Mouse (Mus musculus) C2C12 (cell line): ENCODE results near the gene Bank1. TPM values are rescaled to one million over a fixed set of nuclear protein-coding genes. Genes with fewer than 3 reads are reported as not detected.

ENCODE experiments used
- H3K27me3 ChIP-seq: one replicate; pipeline ENCODE4 v1.6.1; 2011; ENCODE audit not compliant: control insufficient read depth, insufficient read depth, insufficient read length
- H3K36me3 ChIP-seq: one replicate; pipeline ENCODE4 v1.6.1; 2011; ENCODE audit not compliant: control insufficient read depth, insufficient read depth
- H3K4me3 ChIP-seq: one replicate; pipeline ENCODE4 v1.5.1; 2011; ENCODE audit warnings: mild to moderate bottlenecking, control low read depth; ENCODE audit not compliant: poor library complexity, insufficient read depth, severe bottlenecking
- H3K79me2 ChIP-seq: one replicate; pipeline ENCODE4 v1.6.1; 2011; ENCODE audit not compliant: control insufficient read depth, insufficient read depth
- H3K79me3 ChIP-seq: one replicate; pipeline ENCODE4 v1.6.1; 2011; ENCODE audit warnings: low read depth, control low read depth
- H3ac ChIP-seq: one replicate; pipeline ENCODE3; 2011; ENCODE audit warnings: low read depth; ENCODE audit not compliant: control insufficient read depth, insufficient read length
- CEBPB ChIP-seq: IDR thresholded peaks from one replicate; pipeline ENCODE4 v1.6.1; 2011; ENCODE audit warnings: low read depth, mild to moderate bottlenecking, control low read depth, moderate library complexity
- CTCF ChIP-seq: IDR thresholded peaks from one replicate; pipeline ENCODE4 v1.5.1; 2011; ENCODE audit not compliant: control insufficient read depth, insufficient read depth, insufficient read length
- FOSL1 ChIP-seq: IDR thresholded peaks from one replicate; pipeline ENCODE4 v1.8.0; 2011; ENCODE audit warnings: mild to moderate bottlenecking, low read length; ENCODE audit not compliant: poor library complexity, insufficient read depth, severe bottlenecking
- MAX ChIP-seq: IDR thresholded peaks from one replicate; pipeline ENCODE4 v1.6.1; 2011; ENCODE audit warnings: mild to moderate bottlenecking, control low read depth
- MYOD1 ChIP-seq: IDR thresholded peaks from one replicate; pipeline ENCODE4 v1.6.1; 2011; ENCODE audit warnings: low read depth; ENCODE audit not compliant: control insufficient read depth, insufficient read length
- MYOG ChIP-seq: IDR thresholded peaks from one replicate; pipeline ENCODE4 v1.6.1; 2011; ENCODE audit not compliant: control insufficient read depth, insufficient read length; ENCODE audit errors: extremely low read depth
- USF1 ChIP-seq: IDR thresholded peaks from one replicate; pipeline ENCODE4 v1.6.1; 2011; ENCODE audit warnings: low read depth, mild to moderate bottlenecking, control low read depth, moderate library complexity
- polyA plus RNA-seq: library from polyadenylated mRNA; unstranded; fragments of >200 nt; fragmentation: generic; extraction: Trizol; gene quantifications from one replicate; pipeline ENCODE4 v1.2.1, GENCODE M21; 2012; ENCODE audit warnings: missing spikeins

Bank1 gene
- polyA plus RNA-seq, 1 experiment = not detected

DNA sequence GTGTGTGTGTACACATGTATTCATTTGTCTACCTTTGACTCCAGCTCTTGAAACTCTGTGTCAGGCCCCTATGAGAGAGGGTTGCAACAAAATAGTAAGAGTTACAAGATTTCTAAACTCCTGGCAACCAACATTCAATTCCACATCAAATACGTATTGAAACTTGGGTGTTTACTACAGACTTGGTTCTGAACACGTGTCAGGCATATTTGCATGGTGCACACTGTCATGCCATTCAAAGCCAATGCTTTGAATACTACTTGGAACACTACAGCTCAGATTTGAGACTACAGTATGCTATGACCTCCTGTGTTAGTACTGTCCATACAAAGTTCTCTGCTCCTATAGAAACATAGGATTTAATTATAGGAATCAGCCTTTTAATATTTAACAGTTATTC, 38.0 kb downstream of the Bank1 start:
- TF ChIP-seq MYOG (no peak), CEBPB (no peak), USF1 (no peak), FOSL1 (no peak), MYOD1 (no peak), MAX (no peak)
- Histone ChIP-seq H3K79me3 (no peaks in the 10 kb centered on the region), H3K36me3 (no peaks in the 10 kb centered on the region), H3K79me2 (no peaks in the 10 kb centered on the region), H3K27me3 (no peaks in the 10 kb centered on the region), H3ac (no peak overlapping the region), H3K4me3 (no peak overlapping the region)

DNA sequence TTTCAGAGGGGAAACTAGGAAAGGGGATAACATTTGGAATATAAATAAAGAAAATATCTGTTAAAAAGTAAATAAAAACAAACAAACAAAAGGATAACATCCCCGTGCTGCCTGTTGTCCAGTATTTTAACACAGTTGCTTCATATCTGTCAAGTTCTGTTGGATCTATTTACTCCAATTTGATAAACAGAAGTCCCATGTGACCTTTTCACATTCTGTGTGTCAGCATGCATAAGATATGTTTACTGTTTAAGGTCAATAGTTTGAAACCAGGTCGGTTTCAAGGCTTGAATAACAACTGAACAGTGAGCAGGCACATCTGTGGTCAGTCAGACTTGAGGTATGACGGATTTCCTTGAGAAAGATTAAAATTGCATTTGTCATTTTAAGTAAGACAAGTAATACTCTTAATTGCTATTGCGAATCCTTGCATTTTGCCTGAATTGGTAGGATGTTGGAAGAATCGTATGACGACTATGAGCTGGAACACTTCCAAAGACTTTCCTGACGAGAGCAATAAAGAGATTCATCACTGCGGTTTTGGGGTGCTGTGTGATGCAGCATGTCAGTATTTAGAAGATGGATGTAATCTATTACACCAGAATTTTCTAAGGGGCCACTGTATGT, 60.8 kb downstream of the Bank1 start:
- Histone ChIP-seq H3K27me3 (no peaks in the 10 kb centered on the region), H3K79me3 (no peaks in the 10 kb centered on the region), H3ac (no peak overlapping the region), H3K36me3 (no peaks in the 10 kb centered on the region), H3K4me3 (no peak overlapping the region), H3K79me2 (no peaks in the 10 kb centered on the region)
- TF ChIP-seq USF1 (peak; percentile 53), MYOG (no peak), CEBPB (peak; percentile 74), FOSL1 (no peak), MAX (no peak)

DNA sequence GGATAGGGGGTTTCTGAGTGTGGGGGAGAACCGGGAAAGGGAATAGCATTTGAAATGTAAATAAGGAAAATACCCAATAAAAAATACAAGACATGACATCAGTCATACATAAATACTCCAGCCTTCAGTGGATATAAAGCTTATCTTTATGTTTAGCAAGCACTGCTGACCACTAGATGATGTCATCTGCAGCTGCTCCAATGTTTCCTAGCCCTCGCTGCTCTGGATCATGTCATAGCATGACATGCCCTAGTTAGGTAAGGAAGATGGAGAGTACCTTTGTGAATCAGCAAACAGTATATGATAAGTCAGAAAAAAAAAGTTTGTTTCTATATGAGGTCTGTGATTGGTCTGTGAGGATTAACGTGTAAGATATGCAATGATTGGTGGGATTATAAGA, 68.1 kb downstream of the Bank1 start:
- H3K4me3 ChIP-seq = no peak overlapping the region
- H3K27me3 ChIP-seq = no peaks in the 10 kb centered on the region
- TF ChIP-seq FOSL1 (no peak), MYOD1 (peak; percentile 89), CTCF (no peak)
- no peaks in the 10 kb centered on the region for H3K36me3 ChIP-seq
- no peaks in the 10 kb centered on the region for H3K79me2 ChIP-seq
- no peaks in the 10 kb centered on the region for H3K79me3 ChIP-seq
- no peak overlapping the region for H3ac ChIP-seq

DNA sequence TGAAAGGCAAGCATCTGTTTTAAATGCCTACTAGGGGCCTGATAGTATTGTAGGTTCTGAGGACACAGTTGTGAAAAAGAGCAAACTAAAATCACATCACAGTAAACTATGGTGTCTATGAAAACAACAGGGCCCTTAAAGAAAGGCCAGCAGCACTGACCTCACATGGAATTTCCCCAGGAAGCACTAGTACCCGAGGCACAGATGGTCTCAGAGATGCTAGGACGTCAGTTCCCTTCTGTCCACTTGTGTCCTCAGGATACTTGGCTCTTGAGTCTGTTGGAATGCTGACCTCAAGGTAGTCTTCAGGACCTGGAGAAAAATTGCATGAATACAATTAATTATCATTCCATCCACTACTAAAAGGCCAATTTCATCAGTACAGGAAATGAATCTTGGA, 71.2 kb downstream of the Bank1 start:
- no peak overlapping the region for H3ac ChIP-seq
- no peak overlapping the region for H3K4me3 ChIP-seq
- TF ChIP-seq USF1 (no peak), MYOG (no peak)
- H3K27me3 ChIP-seq = no peaks in the 10 kb centered on the region
- H3K79me2 ChIP-seq = no peaks in the 10 kb centered on the region
- no peaks in the 10 kb centered on the region for H3K79me3 ChIP-seq
- no peaks in the 10 kb centered on the region for H3K36me3 ChIP-seq

DNA sequence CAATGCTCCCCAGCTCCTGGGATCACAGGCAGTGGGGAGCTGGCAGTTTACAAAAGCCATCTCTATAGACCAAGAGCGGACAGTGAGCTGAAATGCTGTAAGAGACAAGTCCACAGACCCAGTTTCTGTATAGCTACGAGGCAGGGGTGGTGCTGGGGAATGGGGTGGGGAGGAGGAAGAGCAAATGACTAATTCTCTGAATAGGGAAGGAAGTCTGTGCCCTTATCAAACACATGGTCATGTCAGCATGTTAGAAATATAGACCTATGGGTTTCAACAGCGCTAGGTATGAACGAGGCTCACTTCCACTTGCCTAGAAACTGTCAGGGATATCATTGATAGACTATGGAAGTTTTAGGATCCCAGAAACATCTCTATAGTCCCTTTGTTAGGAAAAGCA, 73.0 kb downstream of the Bank1 start:
- no peaks in the 10 kb centered on the region for H3K36me3 ChIP-seq

DNA sequence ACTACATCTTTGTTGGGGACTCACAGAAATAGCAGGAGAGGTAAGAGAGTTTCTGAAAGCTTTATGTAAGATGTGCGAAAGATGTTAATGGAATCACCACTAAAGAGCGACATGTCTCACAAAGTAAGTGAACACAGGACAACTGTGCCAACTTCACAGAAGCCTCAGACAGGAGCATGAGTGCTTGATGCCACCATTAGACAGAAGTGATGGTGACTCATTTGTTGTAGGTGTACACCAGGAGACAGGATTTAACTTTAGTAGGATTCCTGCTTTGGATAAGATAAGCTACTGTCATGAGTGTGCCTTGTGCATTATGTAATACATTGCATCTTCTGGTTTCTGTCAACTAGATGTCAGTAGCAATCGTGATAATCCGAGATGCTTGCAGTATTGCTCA, 74.3 kb downstream of the Bank1 start:
- no peaks in the 10 kb centered on the region for H3K79me2 ChIP-seq
- no peaks in the 10 kb centered on the region for H3K36me3 ChIP-seq
- TF ChIP-seq MYOG (no peak), MYOD1 (no peak), CEBPB (no peak), FOSL1 (no peak)
- H3K27me3 ChIP-seq = no peaks in the 10 kb centered on the region
- H3ac ChIP-seq = no peak overlapping the region
- H3K79me3 ChIP-seq = no peaks in the 10 kb centered on the region
- H3K4me3 ChIP-seq = no peak overlapping the region

More for the DNA sequence above, 73.0 kb downstream of the Bank1 start:
- Histone ChIP-seq H3K27me3 (no peaks in the 10 kb centered on the region), H3K4me3 (no peak overlapping the region), H3ac (no peak overlapping the region), H3K79me2 (no peaks in the 10 kb centered on the region), H3K79me3 (no peaks in the 10 kb centered on the region)
- TF ChIP-seq CTCF = no peak
- TF ChIP-seq CEBPB = no peak
- TF ChIP-seq MYOG = no peak
- TF ChIP-seq MYOD1 = no peak
- TF ChIP-seq MAX = no peak
- no peak for TF ChIP-seq USF1
- TF ChIP-seq FOSL1 = no peak

DNA sequence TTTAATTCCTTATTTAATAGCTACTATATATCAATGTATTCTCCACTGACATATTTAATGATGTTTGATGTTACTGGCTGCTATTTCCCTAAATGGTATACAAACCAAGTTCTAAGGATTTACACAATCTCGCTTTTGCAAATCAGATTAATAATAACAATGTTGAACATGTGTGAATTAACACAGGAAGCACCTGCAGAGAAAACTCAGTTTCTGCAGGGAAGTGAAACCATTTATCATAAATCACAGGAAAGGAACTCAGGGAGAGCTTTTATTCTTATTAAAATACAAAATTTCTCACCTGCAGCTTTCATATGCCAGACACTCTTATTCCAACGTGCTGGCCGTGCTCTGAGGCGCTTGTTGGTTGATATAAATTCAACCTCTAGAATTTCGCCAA, 78.5 kb downstream of the Bank1 start:
- TF ChIP-seq FOSL1 = no peak
- no peak for TF ChIP-seq CEBPB
- no peak for TF ChIP-seq CTCF
- no peak for TF ChIP-seq MYOD1
- TF ChIP-seq MAX = no peak
- no peak for TF ChIP-seq MYOG
- TF ChIP-seq USF1 = no peak
- no peaks in the 10 kb centered on the region for H3K27me3 ChIP-seq
- no peak overlapping the region for H3ac ChIP-seq
- no peaks in the 10 kb centered on the region for H3K79me3 ChIP-seq
- H3K4me3 ChIP-seq = no peak overlapping the region
- H3K36me3 ChIP-seq = no peaks in the 10 kb centered on the region
- no peaks in the 10 kb centered on the region for H3K79me2 ChIP-seq
